ENCODE assay signal across 8 mouse cellular contexts in the genomic region with DNA sequence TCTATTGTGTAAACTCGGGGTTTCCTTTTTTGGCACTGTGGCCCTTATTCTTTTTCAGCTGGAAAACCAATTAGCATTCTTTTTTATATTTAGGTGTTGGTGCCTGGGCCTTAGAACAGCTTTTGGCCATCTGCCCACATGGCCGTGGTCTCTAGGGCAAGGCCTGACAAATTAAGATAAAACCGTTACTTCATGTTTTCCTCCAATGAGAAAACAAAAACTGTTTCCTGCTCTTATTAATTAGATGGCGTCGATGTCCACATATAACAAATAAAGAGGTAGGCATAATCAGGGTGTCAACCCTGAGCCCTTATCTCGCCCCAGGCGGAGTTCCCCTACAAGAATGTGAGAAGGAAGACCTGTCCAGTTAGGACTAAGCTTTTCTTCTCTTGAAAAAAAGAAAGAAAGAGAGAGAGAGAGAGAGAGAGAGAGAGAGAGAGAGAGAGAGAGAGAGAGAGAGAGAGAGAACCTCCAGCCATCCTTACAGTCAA.
DNase-seq lines count a peak whose midpoint lies in the region; ATAC-seq lines count a peak whose summit lies in the region.

No protein-coding gene starts in this region.

- no peaks in the 10 kb centered on the region for H3K27me3 ChIP-seq in kidney, embryonic 15.5 days
- H3K27me3 ChIP-seq in embryonic facial prominence, embryonic 14.5 days (replicated peaks; ENCODE audit: control insufficient read depth, insufficient read depth, low read length): no peaks in the 10 kb centered on the region

- H3K9me3 ChIP-seq in kidney, embryonic 15.5 days (replicated peaks): no peaks in the 10 kb centered on the region
- H3K9me3 ChIP-seq in embryonic facial prominence, embryonic 14.5 days (ENCODE audit: control insufficient read depth, low read length): no peaks in the 10 kb centered on the region

- H3K36me3 ChIP-seq in kidney, embryonic 15.5 days: no peaks in the 10 kb centered on the region
- H3K36me3 ChIP-seq in embryonic facial prominence, embryonic 14.5 days (ENCODE audit: control insufficient read depth, insufficient read depth, low read length): no peaks in the 10 kb centered on the region

- ATAC-seq in kidney, embryonic 15.5 days (replicated peaks; ENCODE audit: low FRiP score): peak; percentile 43; the same call in 1 of the 2 replicates
- peak; percentile 15; the same call in 1 of the 2 replicates for ATAC-seq in embryonic facial prominence, embryonic 14.5 days (ENCODE audit: low read depth)
- ATAC-seq in megakaryocyte-erythroid progenitor cell, adult 5-6 weeks (replicated peaks; ENCODE audit: low FRiP score, low TSS enrichment, poor library complexity, severe bottlenecking): peak; percentile 85

- H3K27ac ChIP-seq in kidney, embryonic 15.5 days: peak overlapping the region; percentile 67
- H3K27ac ChIP-seq in embryonic facial prominence, embryonic 14.5 days (replicated peaks; ENCODE audit: low read depth, low read length): peak overlapping the region; percentile 82

- no peak for DNase-seq in kidney, adult 9 months
- DNase-seq in embryonic facial prominence, embryonic 14.5 days (ENCODE audit: low spot score): no peak
- peak; percentile 72 to 75 for DNase-seq in heart, postnatal 36 days
- DNase-seq in urinary bladder, postnatal 10 days (ENCODE audit: low spot score): no peak
- DNase-seq in layer of hippocampus, adult 18-20 months (ENCODE audit: low spot score in 2 of 2): no peak
- no peak for DNase-seq in thymus, postnatal 4 days

- no peak overlapping the region for H3K4me3 ChIP-seq in kidney, embryonic 15.5 days (replicated peaks)
- no peak overlapping the region for H3K4me3 ChIP-seq in embryonic facial prominence, embryonic 14.5 days (ENCODE audit: low read depth, low read length)

- intact Hi-C loops in heart, postnatal 36 days (cut with DNase I): loop anchor here (1.0 to 2.0 kb wide), 3 partner anchors 26 to 136 kb away; partner anchors contain the start of genes Cav1 and Cav2

- peaks cover 14% of the 10 kb centered on the region for H3K4me1 ChIP-seq in kidney, embryonic 15.5 days
- peaks cover 20% of the 10 kb centered on the region for H3K4me1 ChIP-seq in embryonic facial prominence, embryonic 14.5 days (ENCODE audit: control insufficient read depth, insufficient read depth, low read length)

- peak overlapping the region; percentile 36 for H3K4me2 ChIP-seq in kidney, embryonic 15.5 days
- H3K4me2 ChIP-seq in embryonic facial prominence, embryonic 14.5 days (ENCODE audit: low read depth, low read length): peak overlapping the region; percentile 43

- H3K9ac ChIP-seq in kidney, embryonic 15.5 days: no peak overlapping the region
- H3K9ac ChIP-seq in embryonic facial prominence, embryonic 14.5 days (ENCODE audit: low read depth, low read length): 0 out of 2 replicates have a peak overlapping the region, but pooled peaks have one; percentile 42

- 56% methylated on average over 7 of the region's 7 CpGs for whole genome bisulfite sequencing in kidney, embryonic 15.5 days
- WGBS in embryonic facial prominence, embryonic 14.5 days: 48% methylated on average over 7 of the region's 7 CpGs

Comparison
In these comparisons a context has a peak if more than half of its experiments do, and no peak if none do; other contexts are left out.
1. ATAC-seq: peak in every context shown above with its lines; median percentile 85 in megakaryocyte-erythroid progenitor cell, adult 5-6 weeks; 43 in kidney, embryonic 15.5 days; 15 in embryonic facial prominence, embryonic 14.5 days.
2. DNase-seq: peak in heart, postnatal 36 days (2 of 2); none in kidney, adult 9 months (single experiment), embryonic facial prominence, embryonic 14.5 days (single experiment), urinary bladder, postnatal 10 days (single experiment), layer of hippocampus, adult 18-20 months (0 of 2) and thymus, postnatal 4 days (single experiment).